Mouse (Mus musculus): Measurements from ENCODE around the gene Wdr4. TPM values are rescaled to one million over a fixed set of nuclear protein-coding genes. Genes with fewer than 3 reads are reported as not detected.

The Wdr4 gene
- polyA plus RNA-seq, 1 experiment = 30.8 TPM

- no peak for DNase-seq (ENCODE audit: low read depth)
Observed at GRCm38 (mm10) chr17:31447766-31448165, 72.0 kb downstream of the Wdr4 start.

- DNase-seq (ENCODE audit: low read depth) = no peak
Observed at GRCm38 (mm10) chr17:31445061-31445731, 74.6 kb downstream of the Wdr4 start.

Other genes with a start within 250 kb of the Wdr4 start
- 2.6 and 6.6 TPM in 2 replicates for gene Rsph1, start 242.6 kb downstream of the Wdr4 start, polyA plus RNA-seq (2012; rRNA removed)
- gene Slc37a1, start 233.2 kb downstream of the Wdr4 start, polyA plus RNA-seq (2012; rRNA removed) = 36.0 and 38.5 TPM in 2 replicates
- 6.1 and 10.9 TPM in 2 replicates for gene Pde9a, start 133.8 kb downstream of the Wdr4 start, polyA plus RNA-seq (2012; rRNA removed)
- 295 and 351 TPM in 2 replicates for gene Ndufv3, start 135 bp upstream of the Wdr4 start, polyA plus RNA-seq (2012; rRNA removed)
- gene Pknox1, start 44.8 kb upstream of the Wdr4 start, polyA plus RNA-seq (2012; rRNA removed) = 31.3 and 38.2 TPM in 2 replicates
- 23.3 and 82.1 TPM in 2 replicates for gene Cbs, start 117.3 kb upstream of the Wdr4 start, polyA plus RNA-seq (2012; rRNA removed)
- 45.9 and 53.1 TPM in 2 replicates for gene U2af1, start 138.9 kb upstream of the Wdr4 start, polyA plus RNA-seq (2012; rRNA removed)
- not detected in 2 replicates for gene Cryaa, start 157.8 kb upstream of the Wdr4 start, polyA plus RNA-seq (2012; rRNA removed)